Mouse (Mus musculus) heart, adult 18-20 months (tissue): ENCODE data around the gene Hfe2. TPM values are rescaled to one million over a fixed set of nuclear protein-coding genes. Genes with fewer than 3 reads are reported as not detected.

Experiments
- DNase-seq, 2 experiments: peaks; one replicate each; pipeline ENCODE4 v3.0.0; 2021 to 2022; ENCODE audit warnings: mixed read lengths in 1 of 2
- total RNA-seq, 2 experiments: library from RNA; stranded (reverse); gene quantifications; 2 replicates each; pipeline ENCODE4 v1.2.3; 2021

Gene Hfe2
- total RNA-seq, 2 experiments from 2014 or later = 279 to 290 TPM

- DNase-seq = no peak
These were observed 33.2 kb downstream of the Hfe2 start for GRCm38 (mm10) chr3:96558159-96558558.

- peak in 1 of 2 experiments; percentile 59 for DNase-seq
These were observed 33.8 kb downstream of the Hfe2 start for GRCm38 (mm10) chr3:96558668-96559196.

- DNase-seq = no peak
These were observed 34.5 kb downstream of the Hfe2 start for GRCm38 (mm10) chr3:96559398-96559910.

DNA sequence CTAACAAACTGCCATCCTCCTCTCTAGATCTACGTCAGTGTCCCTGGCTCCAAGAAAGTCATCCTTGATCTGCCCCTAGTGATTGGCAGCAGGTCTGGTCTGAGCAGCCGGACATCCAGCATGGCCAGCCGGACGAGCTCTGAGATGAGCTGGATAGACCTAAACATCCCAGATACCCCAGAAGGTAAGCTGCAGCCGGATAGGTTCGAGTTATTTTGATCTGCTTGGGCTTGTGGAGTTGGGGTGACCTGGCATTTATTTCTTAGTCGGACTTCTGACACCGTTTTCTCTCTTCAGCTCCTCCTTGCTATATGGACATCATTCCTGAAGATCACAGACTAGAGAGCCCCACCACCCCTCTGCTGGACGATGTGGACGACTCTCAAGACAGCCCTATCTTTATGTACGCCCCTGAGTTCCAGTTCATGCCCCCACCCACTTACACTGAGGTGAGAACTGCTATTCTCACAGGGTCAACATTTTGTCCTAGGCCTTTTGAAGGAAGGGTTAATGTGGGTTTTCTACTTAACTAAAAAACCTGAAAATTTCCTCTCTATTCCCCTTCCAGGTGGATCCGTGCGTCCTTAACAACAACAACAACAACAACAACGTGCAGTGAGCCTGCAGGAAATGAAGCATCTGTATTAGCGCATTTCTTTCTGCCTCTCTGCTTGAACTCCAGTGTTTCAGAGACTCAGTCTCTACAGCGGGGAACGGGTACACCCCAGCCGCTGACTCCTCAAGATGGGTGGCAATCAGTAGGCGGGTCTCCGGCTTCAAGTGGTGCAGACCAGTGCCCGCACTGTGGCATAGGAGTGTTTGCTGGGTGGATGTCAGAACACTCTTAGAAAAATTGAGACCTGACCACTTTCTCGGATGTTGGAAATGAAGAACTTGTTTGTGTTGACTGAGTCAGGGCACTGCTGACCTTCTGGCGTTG, 35.2 kb downstream of the Hfe2 start:
- peak in 1 of 2 experiments; percentile 76 for DNase-seq

DNA sequence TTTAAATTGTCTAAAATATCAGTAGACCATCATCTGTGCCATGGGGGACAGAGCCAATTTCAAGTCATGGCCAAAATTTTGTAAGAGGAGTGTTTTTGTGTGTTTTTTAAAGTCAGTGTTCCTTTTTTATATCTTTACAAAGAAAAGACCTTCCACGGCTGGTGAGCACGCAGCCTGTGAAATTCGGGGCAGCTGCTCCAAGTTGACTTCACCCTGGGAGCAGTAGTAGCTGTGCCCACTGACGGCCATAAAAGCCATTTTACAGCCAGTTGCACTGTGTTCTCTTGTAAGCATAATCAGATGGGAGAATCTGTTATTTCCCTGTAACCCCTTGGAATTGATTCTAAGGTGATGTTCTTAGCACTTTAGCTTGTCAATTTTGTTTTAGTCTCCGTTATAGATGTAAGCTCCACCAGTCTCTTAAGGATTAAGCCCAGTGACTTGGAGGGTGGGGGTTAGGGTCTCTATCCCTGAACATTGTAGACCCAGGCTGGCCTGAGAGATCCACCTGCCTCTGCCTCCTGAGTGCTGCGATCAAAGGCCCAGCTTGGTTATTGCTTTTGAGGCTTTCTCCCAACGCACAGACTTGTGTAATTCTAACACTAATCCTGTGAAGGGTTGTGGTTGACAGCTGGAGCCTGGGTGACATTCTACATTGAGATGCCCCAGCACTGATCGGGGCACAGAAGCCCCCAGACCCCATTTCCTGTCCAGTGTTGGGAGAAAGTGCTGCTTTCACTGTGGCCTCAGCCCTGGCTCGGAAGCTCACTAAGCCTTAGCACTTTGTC, 36.1 kb downstream of the Hfe2 start:
- peak in 1 of 2 experiments; percentile 75 for DNase-seq

DNA sequence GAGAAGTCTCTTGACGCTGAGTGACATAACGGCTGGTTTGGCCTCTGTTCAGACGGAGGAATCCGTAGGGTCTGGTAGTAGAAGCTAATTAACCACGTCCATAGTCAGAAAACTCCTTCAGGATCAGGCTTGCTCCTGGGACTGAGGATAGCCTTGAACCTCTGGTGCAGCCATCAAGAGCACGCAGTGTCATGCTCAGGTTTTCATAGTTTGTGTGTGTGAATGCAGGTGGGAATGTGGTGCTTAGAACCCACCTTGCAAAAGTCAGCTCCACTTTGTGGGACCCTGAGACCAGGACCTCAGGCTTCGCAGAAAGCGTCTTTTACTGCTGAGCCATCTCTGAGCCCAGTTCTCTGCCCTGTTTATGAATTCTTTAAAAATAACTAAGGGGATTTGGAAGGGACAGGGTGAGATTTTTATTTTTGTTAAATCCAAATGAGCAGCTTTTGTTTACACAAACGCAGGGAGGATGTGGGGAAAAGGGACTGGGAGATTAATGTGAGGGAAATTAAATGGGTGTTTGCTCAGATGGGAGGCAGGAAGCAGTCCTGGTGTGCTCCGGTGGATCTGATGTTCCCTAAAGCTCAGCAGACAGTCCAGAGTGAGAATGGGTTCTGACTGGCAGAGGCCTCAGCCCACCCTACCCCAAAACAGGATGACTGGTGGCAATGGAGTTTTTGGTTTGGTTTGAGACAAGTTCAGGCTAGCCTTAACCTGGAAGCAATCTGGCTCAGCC, 37.1 kb downstream of the Hfe2 start:
- DNase-seq = peak; percentile 80

GRCm38 (mm10) chr3:96563267-96563666, 38.3 kb downstream of the Hfe2 start:
- DNase-seq = peak in 1 of 2 experiments; percentile 51

DNA sequence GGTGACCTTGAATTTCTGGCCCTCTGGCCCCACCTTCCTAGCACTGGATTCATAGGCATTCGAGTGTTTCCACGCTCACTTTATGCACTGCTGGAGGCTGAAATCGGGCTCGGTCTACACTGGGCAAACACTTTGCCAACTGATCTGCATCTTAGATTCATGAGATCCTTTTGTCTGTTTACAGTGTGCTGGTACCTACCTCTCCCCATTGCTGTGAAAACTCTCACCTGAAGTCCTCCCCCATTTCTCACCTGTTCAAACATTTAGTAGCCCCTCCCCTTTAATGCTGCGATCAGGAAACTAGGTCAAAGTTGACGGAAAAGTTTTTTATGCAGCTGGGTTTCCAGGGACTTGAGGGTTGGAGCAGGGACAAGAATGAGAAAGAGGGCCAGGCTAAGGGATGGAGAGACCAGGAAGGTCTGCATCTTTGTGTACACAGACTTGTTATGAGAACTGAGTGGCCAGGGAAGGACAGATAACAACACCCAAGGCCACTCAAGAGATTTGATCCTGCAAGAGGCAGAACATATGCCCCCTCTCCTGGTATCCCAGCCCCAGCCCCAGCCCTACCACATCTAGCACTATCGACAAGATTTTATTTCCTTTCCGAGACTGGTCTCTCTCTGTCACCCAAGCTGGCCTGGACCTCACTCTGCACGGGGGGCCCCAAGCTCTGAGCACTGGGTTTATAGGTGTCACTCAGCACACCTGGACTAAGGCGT, 39.1 kb downstream of the Hfe2 start:
- DNase-seq = peak; percentile 78 to 80

GRCm38 (mm10) chr3:96564633-96565032, 39.7 kb downstream of the Hfe2 start:
- DNase-seq = peak; percentile 70 to 88

DNA sequence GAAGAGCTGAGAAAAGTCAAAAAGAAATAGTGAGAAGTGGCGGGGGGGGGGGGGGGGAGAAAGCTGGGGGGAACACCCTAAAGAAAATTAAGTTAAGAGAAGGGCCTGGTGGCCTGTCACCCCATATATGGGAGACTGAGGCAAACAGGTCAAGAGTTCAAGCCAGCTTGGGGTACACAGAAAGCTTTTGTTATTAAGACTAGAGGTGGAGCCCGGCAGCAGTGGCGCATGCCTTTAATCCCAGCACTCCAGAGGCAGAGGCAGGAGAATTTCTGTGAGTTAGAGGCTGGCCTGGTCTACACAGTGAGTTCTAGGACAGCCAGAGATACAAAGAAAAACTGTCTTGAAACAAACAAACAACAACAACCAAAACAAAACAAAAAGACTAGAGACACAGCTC, 40.1 kb downstream of the Hfe2 start:
- peak in 1 of 2 experiments; percentile 31 for DNase-seq

DNA sequence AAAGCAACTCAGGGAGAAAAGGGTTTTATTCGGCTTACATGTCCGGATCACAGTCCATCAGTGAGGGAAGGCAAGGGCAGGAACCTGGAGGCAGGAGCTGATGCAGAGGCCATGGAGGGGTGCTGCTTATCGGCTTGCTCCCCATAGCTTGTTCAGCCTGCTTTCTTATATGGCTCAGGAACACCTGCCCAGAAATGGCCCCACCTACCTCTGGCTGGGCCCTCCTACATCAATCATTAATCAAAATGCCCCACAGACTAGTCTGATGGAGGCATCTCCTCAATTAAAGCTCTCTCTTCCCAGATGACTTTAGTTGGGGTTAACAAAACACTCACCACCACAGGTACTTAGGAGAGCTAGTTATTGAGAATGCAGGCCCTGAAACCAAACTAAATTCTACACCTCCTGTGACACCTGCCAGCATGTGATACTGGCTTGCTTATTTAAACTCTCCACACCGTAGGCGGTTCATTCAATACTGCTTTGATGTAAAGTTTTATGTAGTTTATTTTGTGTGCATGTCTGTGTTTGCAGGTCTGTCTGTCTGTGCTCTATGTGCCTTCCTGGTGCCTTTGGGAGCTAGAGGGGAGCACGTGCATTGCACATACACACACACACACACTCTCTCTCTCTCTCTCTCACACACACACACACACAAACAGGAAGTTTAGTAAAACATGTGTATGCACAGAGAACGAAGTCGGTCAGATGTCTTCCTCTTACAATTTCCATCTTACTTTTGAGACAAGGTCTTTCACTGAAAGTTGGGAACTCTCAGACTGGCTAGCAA, 41.9 kb downstream of the Hfe2 start:
- DNase-seq = peak in 1 of 2 experiments; percentile 11

GRCm38 (mm10) chr3:96568605-96569004, 43.6 kb downstream of the Hfe2 start:
- DNase-seq = peak; percentile 38 to 65

DNA sequence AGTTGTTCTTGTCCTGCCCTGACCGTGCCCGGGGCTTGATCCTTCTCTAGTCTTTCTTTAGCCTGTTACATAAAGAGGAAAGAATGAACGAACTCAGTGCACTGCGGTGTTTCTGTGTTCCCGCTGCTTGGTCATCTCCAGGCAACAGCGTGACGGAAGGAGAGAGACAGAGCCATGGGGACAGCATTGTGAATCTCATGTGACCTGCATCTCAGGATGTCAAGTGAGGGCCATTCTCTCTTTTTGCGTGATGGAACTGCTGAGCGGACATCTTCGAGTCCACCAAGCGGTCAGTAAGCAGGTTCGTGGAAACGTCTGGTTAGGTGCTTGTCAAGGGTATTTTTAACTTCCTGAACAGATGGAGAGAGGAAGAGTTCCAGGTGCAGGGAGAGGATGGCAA, 44.5 kb downstream of the Hfe2 start:
- DNase-seq = peak; percentile 75 to 82

GRCm38 (mm10) chr3:96569966-96570605, 45.1 kb downstream of the Hfe2 start:
- DNase-seq = peak in 1 of 2 experiments; percentile 43

- DNase-seq = peak in 1 of 2 experiments; percentile 52
These were observed 45.7 kb downstream of the Hfe2 start for GRCm38 (mm10) chr3:96570643-96571042.

DNA sequence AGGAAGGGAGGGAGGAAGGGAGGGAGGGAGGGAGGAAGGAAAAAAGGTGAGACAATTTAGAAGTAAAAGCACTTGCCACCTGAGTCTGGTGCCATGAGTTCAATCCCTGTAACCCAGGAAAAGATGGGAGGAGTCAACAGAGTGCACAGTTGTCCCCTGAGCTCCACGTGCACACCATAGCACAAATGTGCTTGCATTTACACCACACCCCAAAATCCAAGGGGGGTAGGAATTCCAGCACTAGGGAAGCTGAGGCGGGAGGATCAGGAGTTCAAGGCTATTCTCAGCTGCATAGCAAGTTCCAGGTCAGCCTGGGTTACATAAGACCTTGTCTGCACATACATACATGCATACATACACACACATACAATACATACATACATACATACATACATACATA, 46.4 kb downstream of the Hfe2 start:
- peak in 1 of 2 experiments; percentile 35 for DNase-seq

- peak; percentile 80 to 90 for DNase-seq
These were observed 47.1 kb downstream of the Hfe2 start for GRCm38 (mm10) chr3:96571896-96572698.
